Mouse (Mus musculus) adrenal gland, postnatal 14 days (tissue): ENCODE measurements around the gene Ybx3. TPM values are rescaled to one million over a fixed set of nuclear protein-coding genes. Genes with fewer than 3 reads are reported as not detected.
A peak's percentile ranks its signal among the peaks of the same experiment; 100 is the strongest.

ENCODE experiments used
- DNase-seq: peaks from one replicate; pipeline ENCODE4 v3.0.0; 2021; ENCODE audit warnings: mixed read lengths
- long read RNA-seq, 2 experiments: library from polyadenylated mRNA; stranded (forward); transcript quantifications; one replicate each; pipeline ENCODE4 v2.0.0; 2021
- total RNA-seq: library from RNA; stranded (reverse); gene quantifications from 2 replicates; pipeline ENCODE4 v1.2.3, GENCODE M21; 2021

The Ybx3 gene
- 249 and 280 TPM in 2 replicates for total RNA-seq
- long read RNA-seq, experiment 1, transcript Ybx3-201 (10 exons, 1,853 nt) = minor isoform, 116 of 504 reads
- long read RNA-seq, experiment 1, transcript Ybx3-202 (9 exons, 1,684 nt) = major isoform, 322 of 504 reads
- long read RNA-seq, experiment 1, partial matches to known transcripts = 10 of 504 reads
- long read RNA-seq, experiment 1, other reads (novel, unspliced or antisense) = 55 of 504 reads
- long read RNA-seq, experiment 2, transcript Ybx3-201 (10 exons, 1,853 nt) = minor isoform, 78 of 367 reads
- long read RNA-seq, experiment 2, transcript Ybx3-202 (9 exons, 1,684 nt) = major isoform, 231 of 367 reads
- long read RNA-seq, experiment 2, partial matches to known transcripts = 7 of 367 reads
- long read RNA-seq, experiment 2, other reads (novel, unspliced or antisense) = 49 of 367 reads

DNA sequence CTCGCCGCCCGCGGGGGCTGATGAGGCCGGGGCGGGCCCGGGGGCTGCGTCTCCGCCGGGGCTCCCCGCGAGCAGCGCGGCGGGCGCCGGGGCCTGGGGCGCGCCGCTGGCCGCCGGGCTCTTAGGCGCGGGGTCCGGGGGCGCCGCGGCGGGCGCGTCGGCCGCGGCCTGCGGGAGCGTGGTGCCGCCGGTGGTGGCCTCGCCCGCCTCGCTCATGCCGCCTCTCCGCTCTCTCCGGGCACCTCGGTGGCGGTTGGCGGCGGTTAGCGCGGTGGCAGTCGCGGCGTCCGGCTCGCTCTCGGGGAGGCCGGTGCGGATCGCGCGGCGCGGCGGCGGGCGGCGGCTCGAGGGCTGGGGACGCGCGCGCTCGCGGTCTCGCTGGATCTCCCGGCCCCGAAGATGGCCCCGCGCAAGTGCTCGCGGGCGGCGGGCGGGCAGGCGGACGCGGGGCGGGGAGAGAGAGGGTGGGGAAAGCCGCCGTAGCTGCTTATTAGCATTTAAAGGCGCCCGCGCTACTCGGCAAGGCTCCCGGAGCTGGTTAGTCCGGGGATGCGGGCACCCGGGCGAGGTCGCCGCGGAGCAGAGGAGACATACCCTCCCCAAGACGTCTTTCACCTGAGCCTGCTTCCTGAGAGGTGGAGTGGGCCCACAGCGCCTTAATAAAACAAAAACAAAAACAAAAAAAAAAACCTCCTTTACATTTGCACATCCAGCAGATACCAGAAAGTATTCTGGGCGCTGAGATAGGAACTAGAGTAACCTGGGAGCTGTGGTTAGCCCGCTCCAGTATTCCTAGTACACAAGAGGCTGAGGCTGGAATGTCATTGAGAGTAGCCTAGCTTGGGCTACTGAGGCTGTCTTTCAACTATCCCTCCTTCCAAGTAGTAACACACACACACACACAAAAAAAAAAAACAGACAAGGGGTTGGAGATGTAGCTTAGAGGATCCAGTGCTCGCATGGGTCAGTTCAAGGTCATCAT lies at the start of gene Ybx3:
Ybx3 (minus strand) TSS at position 437 of the 982 bp plus-strand sequence.
- DNase-seq = peak; percentile 94

DNA sequence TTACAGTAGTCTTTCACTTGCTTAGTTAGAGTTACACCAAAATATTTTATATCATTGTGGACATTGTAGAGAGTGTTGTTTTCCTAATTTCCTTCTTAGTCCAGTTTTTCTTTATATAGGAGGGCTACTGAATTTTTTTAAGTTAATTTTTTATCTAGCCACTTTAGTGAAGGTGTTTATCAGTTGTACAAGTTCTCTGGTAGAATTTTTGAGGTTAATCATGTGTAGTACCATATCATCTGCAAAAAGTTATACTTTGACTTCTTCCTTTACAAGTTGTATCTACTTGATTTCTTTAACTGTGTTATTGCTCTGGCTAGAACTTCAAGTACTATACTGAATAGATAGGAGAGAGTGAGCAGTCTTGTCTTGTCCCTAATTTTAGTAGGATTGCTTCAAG lies 48.4 kb upstream of the Ybx3 start:
- no peak for DNase-seq

DNA sequence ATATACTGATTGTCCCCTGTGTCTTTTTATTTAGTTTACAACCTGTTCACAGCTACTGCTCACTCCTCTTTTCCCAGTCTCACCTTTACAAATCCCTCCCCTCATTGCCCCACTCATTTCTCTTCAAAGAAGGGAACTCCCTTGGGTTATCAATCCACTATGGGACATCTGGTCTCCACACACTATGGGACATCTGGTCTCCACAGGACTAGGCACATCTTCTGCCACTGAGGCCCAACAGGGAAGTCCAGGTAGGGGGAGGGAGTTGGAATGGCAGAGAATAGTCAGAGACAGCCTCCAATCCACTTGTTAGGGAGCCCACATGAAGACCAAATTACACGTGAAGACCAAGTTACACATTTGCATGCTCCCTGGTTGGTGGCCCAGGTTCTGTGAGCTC lies 45.8 kb upstream of the Ybx3 start:
- no peak for DNase-seq

DNA sequence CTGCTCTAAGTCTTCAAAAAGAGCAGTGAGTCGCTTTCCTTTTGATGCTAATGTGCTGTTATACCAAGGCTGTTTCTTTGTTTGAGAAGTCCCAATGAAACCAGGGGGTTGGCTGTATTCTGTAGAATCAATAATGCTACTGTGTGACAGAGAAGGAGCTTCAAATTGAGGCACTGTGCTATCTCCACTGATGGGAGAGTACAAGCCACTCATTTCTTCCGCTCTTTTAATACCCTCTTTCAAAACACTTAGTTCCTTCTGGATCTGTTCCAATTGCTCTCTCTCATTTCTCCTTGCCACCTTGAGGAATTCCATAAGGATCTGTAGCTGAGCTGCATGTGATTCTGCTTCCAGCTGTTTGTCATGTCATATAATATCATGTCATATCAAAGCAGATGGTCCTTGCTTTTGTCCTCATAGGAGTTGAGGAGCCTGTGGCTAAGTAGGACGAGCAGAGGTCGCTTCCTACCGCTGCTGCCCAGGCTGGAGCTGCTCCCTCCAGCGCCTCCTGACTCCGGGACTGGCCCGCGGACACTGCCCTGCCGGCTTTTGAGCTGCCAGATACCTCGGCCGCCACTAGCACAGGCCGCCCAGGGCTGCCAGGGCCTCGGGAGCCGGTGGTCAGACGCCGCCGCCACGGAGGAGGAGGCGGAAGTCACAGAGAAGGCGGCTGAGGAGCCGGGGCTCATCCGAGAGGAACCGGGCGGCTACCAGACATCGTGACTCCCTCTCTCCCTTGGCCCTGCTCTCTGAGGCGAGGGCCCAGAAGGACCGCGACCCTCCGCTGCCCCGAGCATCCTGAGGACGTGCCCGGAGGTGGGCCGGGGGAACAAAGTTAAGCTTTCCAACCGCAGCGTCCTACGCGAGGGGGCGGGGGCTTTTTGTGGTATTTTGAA lies 45.1 kb upstream of the Ybx3 start:
- DNase-seq = peak; percentile 33

DNA sequence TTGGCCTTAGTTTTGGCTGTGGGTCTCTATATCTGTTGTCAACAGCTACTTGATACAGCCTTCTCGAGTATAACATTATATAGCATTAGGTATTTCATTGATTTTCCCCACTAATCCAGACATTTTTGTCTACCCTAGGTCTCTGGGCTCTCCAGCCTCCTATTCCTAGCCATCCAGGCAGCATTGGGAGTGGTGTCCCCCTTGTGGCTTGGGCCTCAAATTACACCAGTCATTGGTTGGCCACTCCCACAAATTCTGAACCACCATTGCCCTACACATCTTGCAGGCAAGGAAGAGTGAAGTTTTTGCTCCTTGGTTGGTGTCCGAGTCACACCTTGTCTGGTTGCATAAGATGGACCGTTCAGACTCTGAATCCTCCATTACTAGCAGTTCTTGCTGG lies 33.3 kb upstream of the Ybx3 start:
- peak; percentile 57 for DNase-seq

DNA sequence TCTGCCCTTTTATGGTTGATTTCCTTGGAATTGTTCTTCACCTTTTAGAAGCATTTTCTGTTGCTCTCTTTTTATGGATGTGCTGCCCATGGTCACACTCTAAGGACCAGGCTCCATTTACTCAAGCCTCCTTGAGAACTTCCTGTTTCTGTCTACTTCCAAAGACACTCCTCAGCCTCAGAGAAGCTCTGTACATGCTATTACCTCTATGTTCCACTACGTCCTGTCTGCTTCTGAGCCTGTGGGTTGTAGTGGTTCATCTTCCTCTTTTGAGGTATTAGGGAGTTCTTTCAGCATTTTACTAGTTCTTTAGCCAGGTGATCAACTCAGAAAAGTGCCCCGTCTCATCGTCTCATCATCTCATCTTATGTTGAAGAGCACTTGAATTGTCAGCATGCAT lies 31.3 kb upstream of the Ybx3 start:
- no peak for DNase-seq

DNA sequence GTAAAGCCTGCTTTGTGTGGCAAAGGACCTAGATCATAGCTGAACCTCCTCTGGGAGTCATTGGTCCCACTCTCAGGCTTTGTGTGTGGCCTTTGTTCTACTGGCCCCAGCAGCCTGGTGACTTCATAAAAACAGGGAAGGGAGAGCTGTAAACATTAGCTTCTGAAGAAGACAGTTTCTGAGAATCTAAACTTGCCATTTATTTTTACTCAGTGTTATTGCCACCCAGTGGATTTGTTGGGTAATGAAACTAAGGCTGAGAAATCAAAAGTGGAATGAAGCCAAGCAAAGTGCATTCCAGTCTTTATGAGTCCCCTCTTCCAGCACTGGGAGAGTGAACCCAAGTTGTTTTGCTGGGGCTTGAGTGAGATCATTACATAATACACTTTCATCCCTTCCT lies 30.5 kb upstream of the Ybx3 start:
- DNase-seq = peak; percentile 30

- DNase-seq = no peak
Measured at GRCm38 (mm10) chr6:131411116-131411843, 23.0 kb upstream of the Ybx3 start.

DNA sequence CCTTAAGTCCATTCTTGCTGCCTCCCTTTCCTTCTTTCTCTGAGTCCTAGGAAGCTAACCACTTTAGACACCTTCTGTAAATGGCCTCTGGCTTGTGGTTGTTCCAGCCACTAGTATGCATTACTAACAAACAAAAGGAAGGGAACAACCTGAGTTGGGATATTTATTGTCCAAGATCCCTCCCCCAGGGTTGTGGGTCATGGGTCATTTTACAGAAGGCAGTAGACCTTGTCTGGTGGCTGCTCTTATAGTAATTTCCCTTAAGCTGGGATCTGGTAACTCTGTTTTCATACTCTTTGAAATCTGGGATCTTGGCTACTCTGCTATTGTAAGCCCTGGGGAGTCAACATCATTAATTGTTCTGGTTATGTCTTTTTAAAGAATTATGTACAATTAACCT lies 18.7 kb upstream of the Ybx3 start:
- no peak for DNase-seq

GRCm38 (mm10) chr6:131405896-131406295 lies 17.6 kb upstream of the Ybx3 start:
- DNase-seq = no peak

GRCm38 (mm10) chr6:131405174-131405573 lies 16.9 kb upstream of the Ybx3 start:
- DNase-seq = no peak

DNA sequence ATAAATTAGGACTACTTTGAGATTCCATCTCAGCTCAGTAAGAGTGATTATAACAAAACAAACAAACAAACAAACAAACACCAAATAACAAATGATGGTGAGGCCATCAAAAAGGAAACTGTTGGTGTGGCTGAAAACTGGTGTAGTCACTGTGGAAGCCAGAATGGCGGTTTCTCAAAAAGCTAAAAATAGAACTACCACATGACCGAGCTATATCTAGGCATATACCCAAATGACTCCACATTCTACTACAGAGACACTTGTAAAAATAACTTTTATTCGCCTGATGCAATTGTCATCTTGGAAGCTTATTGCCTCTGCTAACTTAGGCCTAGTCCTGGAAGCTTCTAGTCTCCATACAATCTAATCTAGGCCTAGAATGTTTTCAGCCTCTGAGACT lies 16.0 kb upstream of the Ybx3 start:
- no peak for DNase-seq

- DNase-seq = no peak
Measured at GRCm38 (mm10) chr6:131403036-131403435, 14.8 kb upstream of the Ybx3 start.

- DNase-seq = no peak
Measured at GRCm38 (mm10) chr6:131402606-131403005, 14.3 kb upstream of the Ybx3 start.

DNA sequence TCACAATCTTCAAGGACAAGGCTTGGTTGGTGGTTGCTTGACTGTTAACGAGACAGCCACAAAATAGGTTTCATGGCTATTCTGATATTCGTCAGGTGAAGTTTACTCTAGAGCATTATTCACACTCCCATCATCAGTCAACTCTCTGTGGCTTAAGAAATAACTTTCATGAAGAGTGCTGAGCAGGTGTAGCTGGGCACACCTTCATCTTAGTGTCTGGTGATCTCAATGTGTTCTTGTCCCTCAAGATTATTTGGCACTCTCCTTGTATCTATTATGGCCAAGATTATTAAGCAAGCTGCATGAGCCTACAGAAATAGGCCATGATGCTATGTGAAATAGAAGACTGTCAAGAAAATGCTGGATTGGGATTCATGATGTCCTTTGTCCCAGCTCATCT lies 13.0 kb upstream of the Ybx3 start:
- no peak for DNase-seq

GRCm38 (mm10) chr6:131396650-131397049 lies 8.4 kb upstream of the Ybx3 start:
- DNase-seq = no peak

DNA sequence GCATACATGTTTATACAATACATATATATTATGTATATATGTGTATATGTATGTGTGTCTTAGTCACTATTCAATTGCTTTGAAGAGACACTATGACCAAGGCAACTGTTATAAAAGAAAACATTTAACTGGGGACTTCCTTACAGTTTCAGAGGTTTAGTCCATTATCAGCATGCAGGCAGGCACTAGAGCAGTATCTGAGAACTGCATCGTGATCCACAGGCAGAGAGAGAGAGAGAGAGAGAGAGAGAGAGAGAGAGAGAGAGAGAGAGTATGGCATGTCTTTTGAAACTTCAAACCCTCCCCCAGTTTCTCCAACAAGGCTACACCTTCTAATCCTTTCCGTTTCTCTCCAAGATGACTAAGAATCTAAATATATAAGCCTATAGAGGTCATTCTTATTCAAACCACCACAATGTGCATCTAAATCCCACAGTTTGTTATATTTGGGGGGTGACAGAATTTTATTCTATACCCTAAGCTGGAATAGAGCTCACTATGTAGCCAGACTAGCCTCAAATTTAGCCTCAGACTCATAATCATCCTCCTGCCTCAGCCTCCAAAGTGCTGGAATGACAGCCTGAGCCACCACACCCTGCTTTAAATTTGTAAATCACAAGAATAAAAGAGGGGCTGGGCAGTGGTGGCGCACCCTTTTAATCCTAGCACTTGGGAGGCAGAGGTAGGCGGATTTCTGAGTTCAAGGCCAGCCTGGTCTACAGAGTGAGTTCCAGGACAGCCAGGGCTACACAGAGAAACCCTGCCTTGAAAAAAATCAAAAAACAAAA lies 5.8 kb upstream of the Ybx3 start:
- DNase-seq = no peak

- DNase-seq = peak; percentile 80
Measured at GRCm38 (mm10) chr6:131387221-131388039, 846 bp downstream of the Ybx3 start.

- DNase-seq = no peak
Measured at GRCm38 (mm10) chr6:131386416-131387019, 1.8 kb downstream of the Ybx3 start.
